Mouse (Mus musculus) intestine, postnatal 0 days (tissue): ENCODE measurements at regions not wholly inside any gene's neighbourhood (a gene's known extent, or its start where the extent isn't known, plus 50 kb on each side); places are given as distances from the start of the nearest gene placed in this dataset.

ENCODE experiments used
- ATAC-seq: fragments of 200-750 bp; cut with Nextera tagmentation; 2 replicates; pipeline ENCODE4 v1.8.0; 2017; ENCODE audit warnings: mild to moderate bottlenecking, moderate TSS enrichment, moderate library complexity
- H3K27ac ChIP-seq: fragments of 300-500 bp; sonication (generic); 2 replicates; pipeline ENCODE4 v1.5.1; 2014; ENCODE audit warnings: mild to moderate bottlenecking, low read depth, low read length, moderate library complexity
- H3K27me3 ChIP-seq: fragments of 300-500 bp; sonication (generic); replicated peaks from 2 replicates; pipeline ENCODE4 v1.6.1; 2014; ENCODE audit warnings: low read length, mixed read lengths; ENCODE audit not compliant: control insufficient read depth, insufficient read depth
- H3K36me3 ChIP-seq: fragments of 300-500 bp; sonication (generic); 2 replicates; pipeline ENCODE4 v1.6.1; 2014; ENCODE audit warnings: mild to moderate bottlenecking, moderate library complexity; ENCODE audit not compliant: control insufficient read depth, insufficient read depth
- H3K4me1 ChIP-seq: fragments of 300-500 bp; sonication (generic); replicated peaks from 2 replicates; pipeline ENCODE4 v1.6.1; 2014; ENCODE audit warnings: antibody characterized with exemption, low read length, mixed read lengths; ENCODE audit not compliant: control insufficient read depth, insufficient read depth
- H3K4me2 ChIP-seq: fragments of 300-500 bp; sonication (generic); replicated peaks from 2 replicates; pipeline ENCODE4 v1.6.1; 2014; ENCODE audit warnings: low read depth, mild to moderate bottlenecking, moderate library complexity
- H3K4me3 ChIP-seq: fragments of 300-500 bp; sonication (generic); 2 replicates; pipeline ENCODE4 v1.5.1; 2014; ENCODE audit warnings: low read depth, low read length
- H3K9ac ChIP-seq: fragments of 300-500 bp; sonication (generic); 2 replicates; pipeline ENCODE4 v1.6.1; 2014; ENCODE audit warnings: mild to moderate bottlenecking, low read depth, low read length
- H3K9me3 ChIP-seq: fragments of 300-500 bp; sonication (generic); 2 replicates; pipeline ENCODE4 v1.6.1; 2016; ENCODE audit warnings: mixed run types; ENCODE audit not compliant: control insufficient read depth
- CTCF ChIP-seq: sonication (generic); IDR thresholded peaks from 2 replicates; pipeline ENCODE4 v1.5.1; 2016; ENCODE audit warnings: low read depth, mild to moderate bottlenecking, control low read depth, antibody characterized with exemption, moderate library complexity
- WGBS: fragments of 180-500 bp; shearing (Covaris S2); extraction: QIAGEN DNeasy Blood & Tissue Kit; methylation state at CpG from one replicate; pipeline ENCODE4 v1.1.7; 2014; 5-methylcytosine and 5-hydroxymethylcytosine counted together

GRCm38 (mm10) chr15:87405689-87406088 is 138.4 kb upstream of the Fam19a5 start:
- no peak for ATAC-seq
- H3K27ac ChIP-seq: no peak overlapping the region
- no peaks in the 10 kb centered on the region for H3K27me3 ChIP-seq
- no peak for TF ChIP-seq CTCF
- no peaks in the 10 kb centered on the region for H3K4me1 ChIP-seq
- no peak overlapping the region for H3K4me2 ChIP-seq
- WGBS: 86% methylated on average over 5 of the region's 5 CpGs
- H3K9me3 ChIP-seq: no peaks in the 10 kb centered on the region
- H3K36me3 ChIP-seq: no peaks in the 10 kb centered on the region
- no peak overlapping the region for H3K4me3 ChIP-seq
- H3K9ac ChIP-seq: no peak overlapping the region

- Histone ChIP-seq H3K9me3 (no peaks in the 10 kb centered on the region), H3K36me3 (no peaks in the 10 kb centered on the region), H3K27ac (no peak overlapping the region), H3K4me2 (no peak overlapping the region), H3K4me3 (no peak overlapping the region), H3K27me3 (no peaks in the 10 kb centered on the region), H3K4me1 (no peaks in the 10 kb centered on the region), H3K9ac (no peak overlapping the region)
- no peak for ATAC-seq
- no peak for TF ChIP-seq CTCF
- 65% methylated on average over 12 of the region's 12 CpGs for WGBS
Measured at GRCm38 (mm10) chr15:87411978-87412377, 132.1 kb upstream of the Fam19a5 start.

- 74% methylated on average over 7 of the region's 7 CpGs for WGBS
- Histone ChIP-seq H3K27ac (no peak overlapping the region), H3K9me3 (no peaks in the 10 kb centered on the region), H3K36me3 (no peaks in the 10 kb centered on the region), H3K9ac (no peak overlapping the region), H3K4me3 (no peak overlapping the region), H3K27me3 (no peaks in the 10 kb centered on the region), H3K4me1 (no peaks in the 10 kb centered on the region), H3K4me2 (no peak overlapping the region)
- TF ChIP-seq CTCF: no peak
- no peak for ATAC-seq
Measured at GRCm38 (mm10) chr15:87415996-87416395, 128.1 kb upstream of the Fam19a5 start.

- Histone ChIP-seq H3K27ac (no peak overlapping the region), H3K4me3 (no peak overlapping the region), H3K9ac (no peak overlapping the region), H3K27me3 (no peaks in the 10 kb centered on the region), H3K9me3 (no peaks in the 10 kb centered on the region), H3K4me2 (no peak overlapping the region), H3K4me1 (no peaks in the 10 kb centered on the region), H3K36me3 (no peaks in the 10 kb centered on the region)
- no peak for ATAC-seq
- WGBS: 85% methylated on average over 4 of the region's 4 CpGs
- no peak for TF ChIP-seq CTCF
Measured at GRCm38 (mm10) chr15:87421743-87422142, 122.4 kb upstream of the Fam19a5 start.

- ATAC-seq: no peak
Measured at GRCm38 (mm10) chr15:87433306-87433705, 110.8 kb upstream of the Fam19a5 start.

GRCm38 (mm10) chr15:87433901-87434300 is 110.2 kb upstream of the Fam19a5 start:
- no peaks in the 10 kb centered on the region for H3K9me3 ChIP-seq
- ATAC-seq: no peak
- H3K27ac ChIP-seq: no peak overlapping the region
- H3K4me3 ChIP-seq: no peak overlapping the region
- no peak overlapping the region for H3K4me2 ChIP-seq
- H3K27me3 ChIP-seq: no peaks in the 10 kb centered on the region
- no peak for TF ChIP-seq CTCF
- H3K4me1 ChIP-seq: no peaks in the 10 kb centered on the region
- H3K36me3 ChIP-seq: no peaks in the 10 kb centered on the region
- WGBS: 88% methylated on average over 12 of the region's 12 CpGs
- H3K9ac ChIP-seq: no peak overlapping the region

More at GRCm38 (mm10) chr15:87433306-87433705, 110.8 kb upstream of the Fam19a5 start:
- Histone ChIP-seq H3K9ac (no peak overlapping the region), H3K27me3 (no peaks in the 10 kb centered on the region), H3K9me3 (no peaks in the 10 kb centered on the region), H3K4me1 (no peaks in the 10 kb centered on the region), H3K4me2 (no peak overlapping the region), H3K36me3 (no peaks in the 10 kb centered on the region), H3K27ac (no peak overlapping the region), H3K4me3 (no peak overlapping the region)
- TF ChIP-seq CTCF: no peak
- 79% methylated on average over 6 of the region's 6 CpGs for WGBS

GRCm38 (mm10) chr15:87435566-87435965 is 108.5 kb upstream of the Fam19a5 start:
- no peaks in the 10 kb centered on the region for H3K9me3 ChIP-seq
- TF ChIP-seq CTCF: no peak
- no peak for ATAC-seq
- no peaks in the 10 kb centered on the region for H3K4me1 ChIP-seq
- H3K4me3 ChIP-seq: no peak overlapping the region
- no peak overlapping the region for H3K4me2 ChIP-seq
- H3K36me3 ChIP-seq: no peaks in the 10 kb centered on the region
- no peak overlapping the region for H3K27ac ChIP-seq
- H3K9ac ChIP-seq: no peak overlapping the region
- H3K27me3 ChIP-seq: no peaks in the 10 kb centered on the region
- 86% methylated on average over 2 of the region's 2 CpGs for WGBS
